In genomic region chr2:180963956-180964355, GRCm38 (mm10) we compare ENCODE assay signal across 8 mouse cellular contexts. TPM values are rescaled to one million over a fixed set of nuclear protein-coding genes. Genes with fewer than 3 reads are reported as not detected.
DNase-seq lines count a peak whose midpoint lies in the region; ATAC-seq and TF ChIP-seq lines count a peak whose summit lies in the region.

No protein-coding gene starts in this region.

- peak; percentile 44 for DNase-seq in ovary, adult 18-20 months (ENCODE audit: low spot score)
- DNase-seq in ovary, postnatal 10 days (ENCODE audit: low spot score): no peak
- DNase-seq in cerebellum, adult 2 months: peak; percentile 78 to 86
- DNase-seq in frontal cortex, adult 2 months (ENCODE audit: extremely low spot score in 1 of 2, low spot score in 1 of 2): peak; percentile 28 to 89
- DNase-seq in limb, embryonic 10.5 days (ENCODE audit: low spot score): peak; percentile 77
- DNase-seq in ovary, postnatal 36 days (ENCODE audit: low spot score): peak; percentile 73
- DNase-seq in thymus, postnatal 10 days (ENCODE audit: low spot score in 2 of 2): peak; percentile 14 to 59

- H3K4me3 ChIP-seq in cerebellum, adult 2 months (replicated peaks; ENCODE audit: insufficient read depth, low read depth, low read length): no peak overlapping the region
- H3K4me3 ChIP-seq in limb, embryonic 10.5 days: no peak overlapping the region

- no peak for TF ChIP-seq POLR2A in cerebellum, adult 2 months (IDR thresholded peaks at IDR 0.05; ENCODE audit: borderline replicate concordance, insufficient read depth, low read length)

- peaks cover 5% of the 10 kb centered on the region for H3K36me3 ChIP-seq in limb, embryonic 10.5 days

- no peaks in the 10 kb centered on the region for H3K27me3 ChIP-seq in cerebellum, adult 2 months (ENCODE audit: control insufficient read depth, insufficient read depth, low read length)
- H3K27me3 ChIP-seq in limb, embryonic 10.5 days (ENCODE audit: low read depth, poor library complexity, severe bottlenecking): no peaks in the 10 kb centered on the region

- WGBS in cerebellum, adult 2 months: 3% methylated on average over 5 of the region's 5 CpGs
- 10% methylated on average over 5 of the region's 5 CpGs for WGBS in limb, embryonic 10.5 days

- ATAC-seq in inflammation-experienced regulatory T-cells, adult 6 months: peak; percentile 50

- no peaks in the 10 kb centered on the region for H3K9me3 ChIP-seq in limb, embryonic 10.5 days (replicated peaks)

- peaks cover 11% of the 10 kb centered on the region for H3K4me1 ChIP-seq in cerebellum, adult 2 months (ENCODE audit: control insufficient read depth, insufficient read depth, low read length)
- peaks cover 16% of the 10 kb centered on the region for H3K4me1 ChIP-seq in limb, embryonic 10.5 days

- TF ChIP-seq CTCF in cerebellum, adult 2 months (IDR thresholded peaks at IDR 0.05; ENCODE audit: borderline replicate concordance, insufficient read depth, low read depth, low read length): peak; percentile 94

- H3K27ac ChIP-seq in cerebellum, adult 2 months (ENCODE audit: insufficient read depth, low read length): no peak overlapping the region
- H3K27ac ChIP-seq in limb, embryonic 10.5 days: no peak overlapping the region

RNA-seq across cellular contexts. Expression of gene Arfgap1, which starts 3.1 kb away (rescaled TPM):
- polyA plus RNA-seq in cerebellum, adult 2 months (2012; rRNA removed): 118 and 122 TPM in 2 replicates
- 127 and 143 TPM in 2 replicates for polyA plus RNA-seq in frontal cortex, adult 2 months (2012; rRNA removed)
- 10 to 100 TPM; 51.9 to 68.0 (median 52.9) TPM for polyA plus RNA-seq in inflammation-experienced regulatory T-cells, adult 6 months (2017; shearing (Covaris generic))
- 75.7 and 101 TPM in 2 replicates for polyA plus RNA-seq in limb, embryonic 10.5 days (2016; fragmentation: Nextera tagmentation; extraction: Ambion mirVana)

RNA-seq across cellular contexts. Expression of gene Nkain4, which starts 9.5 kb away (rescaled TPM):
- 64.1 and 75.2 TPM in 2 replicates for polyA plus RNA-seq in cerebellum, adult 2 months (2012; rRNA removed)
- polyA plus RNA-seq in frontal cortex, adult 2 months (2012; rRNA removed): 74.4 and 84.5 TPM in 2 replicates
- polyA plus RNA-seq in inflammation-experienced regulatory T-cells, adult 6 months (2017; shearing (Covaris generic)): not detected
- polyA plus RNA-seq in limb, embryonic 10.5 days (2016; fragmentation: Nextera tagmentation; extraction: Ambion mirVana): 2.7 and 4.4 TPM in 2 replicates

RNA-seq across cellular contexts. Expression of gene Col20a1, which starts 22.4 kb away (rescaled TPM):
- polyA plus RNA-seq in cerebellum, adult 2 months (2012; rRNA removed): 2.6 and 3.5 TPM in 2 replicates
- polyA plus RNA-seq in frontal cortex, adult 2 months (2012; rRNA removed): 4.1 TPM in 2 replicates
- under 1 TPM in 2 of 3 experiments, not detected in 1; 0.78 to 0.93 TPM for polyA plus RNA-seq in inflammation-experienced regulatory T-cells, adult 6 months (2017; shearing (Covaris generic))
- polyA plus RNA-seq in limb, embryonic 10.5 days (2016; fragmentation: Nextera tagmentation; extraction: Ambion mirVana): 0.09 and 0.13 TPM in 2 replicates

RNA-seq across cellular contexts. Expression of gene Birc7, which starts 35.1 kb away (rescaled TPM):
- polyA plus RNA-seq in cerebellum, adult 2 months (2012; rRNA removed): 1.0 TPM in 2 replicates
- polyA plus RNA-seq in frontal cortex, adult 2 months (2012; rRNA removed): 0.08 and 0.42 TPM in 2 replicates
- not detected for polyA plus RNA-seq in inflammation-experienced regulatory T-cells, adult 6 months (2017; shearing (Covaris generic))
- not detected in 2 replicates for polyA plus RNA-seq in limb, embryonic 10.5 days (2016; fragmentation: Nextera tagmentation; extraction: Ambion mirVana)

RNA-seq across cellular contexts. Expression of gene Ythdf1, which starts 43.2 kb away (rescaled TPM):
- polyA plus RNA-seq in cerebellum, adult 2 months (2012; rRNA removed): 52.3 and 59.7 TPM in 2 replicates
- polyA plus RNA-seq in frontal cortex, adult 2 months (2012; rRNA removed): 43.1 and 45.7 TPM in 2 replicates
- 10 to 100 TPM in 2 of 3 experiments, 1 to 10 TPM in 1; 8.7 to 13.0 (median 10.2) TPM for polyA plus RNA-seq in inflammation-experienced regulatory T-cells, adult 6 months (2017; shearing (Covaris generic))
- polyA plus RNA-seq in limb, embryonic 10.5 days (2016; fragmentation: Nextera tagmentation; extraction: Ambion mirVana): 76.4 and 77.8 TPM in 2 replicates

Comparison
In these comparisons a context has a peak if more than half of its experiments do, and no peak if none do; other contexts are left out.
1. RNA of gene Nkain4, which starts 9.5 kb away (polyA plus RNA-seq): 74.4 to 84.5 TPM in frontal cortex, adult 2 months and 64.1 to 75.2 TPM in cerebellum, adult 2 months; 2.7 to 4.4 TPM in limb, embryonic 10.5 days and not detected in inflammation-experienced regulatory T-cells, adult 6 months; every median in the first group is over 10 times any median in the second.